Mouse (Mus musculus): Measurements from ENCODE around the gene B230118H07Rik. TPM values are rescaled to one million over a fixed set of nuclear protein-coding genes. Genes with fewer than 3 reads are reported as not detected.

B230118H07Rik gene
- 95.0 and 135 TPM in 2 replicates for total RNA-seq (2017)

DNA sequence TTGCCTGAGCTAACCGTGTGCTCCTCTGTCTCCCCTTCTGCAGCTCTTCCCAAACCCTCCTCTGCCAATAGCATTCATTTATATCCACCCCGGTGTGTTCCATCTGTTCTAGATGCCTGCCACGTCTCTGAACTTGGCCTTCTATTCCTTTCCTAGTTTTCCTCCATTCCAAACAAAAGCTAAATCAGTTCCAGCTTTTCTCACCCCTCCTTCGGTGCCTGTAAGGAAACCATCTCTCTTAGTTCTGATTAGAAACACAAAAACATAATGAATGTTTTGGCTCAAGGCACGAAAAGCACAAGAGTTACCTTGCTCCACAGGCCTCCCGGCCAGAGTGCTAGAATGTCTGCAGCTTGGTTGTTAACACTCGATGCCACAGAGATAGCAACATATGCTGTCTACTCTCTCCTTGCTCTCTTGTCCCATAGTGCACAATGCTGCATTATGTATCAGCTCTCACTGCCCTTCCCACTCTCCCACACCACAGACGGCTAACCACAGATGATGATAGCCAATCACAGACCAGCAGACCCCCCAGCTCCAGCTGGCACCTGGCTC, at the start of gene B230118H07Rik, which contains the start of gene Rag1:
TSS of gene B230118H07Rik (minus strand) at position 419 of the 558 bp plus-strand sequence.
TSS of gene Rag1 (minus strand) at position 388 of the 558 bp plus-strand sequence.
- ATAC-seq (replicated peaks in 1 of 2; ENCODE audit: insufficient read depth in 1 of 2, low FRiP score in 2 of 2, low TSS enrichment in 1 of 2, low read depth in 1 of 2, poor library complexity in 2 of 2, severe bottlenecking in 2 of 2): peak; percentile 61 to 70

DNA sequence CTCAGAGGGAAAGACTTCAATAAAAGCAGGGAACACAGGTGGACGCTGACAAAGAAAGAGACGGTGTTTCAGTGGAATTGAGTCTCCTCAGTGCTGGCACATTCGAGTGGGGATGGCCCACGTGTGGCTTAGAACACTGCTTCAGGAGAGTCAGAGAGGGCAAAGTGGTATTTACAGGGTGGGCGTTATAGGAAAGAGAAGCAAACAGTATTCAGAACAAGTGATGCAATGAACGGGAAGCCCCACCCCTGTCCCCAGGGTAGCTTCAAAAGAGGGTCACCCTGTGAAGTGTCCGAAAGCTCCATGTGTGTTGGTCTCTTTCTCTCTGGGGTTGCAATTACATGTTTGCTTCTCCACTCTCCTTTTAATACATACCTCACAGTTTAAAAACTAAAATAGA, 46.3 kb upstream of the B230118H07Rik start:
- ATAC-seq (replicated peaks in 1 of 2; ENCODE audit: insufficient read depth in 1 of 2, low FRiP score in 2 of 2, low TSS enrichment in 1 of 2, low read depth in 1 of 2, poor library complexity in 2 of 2, severe bottlenecking in 2 of 2): no peak

DNA sequence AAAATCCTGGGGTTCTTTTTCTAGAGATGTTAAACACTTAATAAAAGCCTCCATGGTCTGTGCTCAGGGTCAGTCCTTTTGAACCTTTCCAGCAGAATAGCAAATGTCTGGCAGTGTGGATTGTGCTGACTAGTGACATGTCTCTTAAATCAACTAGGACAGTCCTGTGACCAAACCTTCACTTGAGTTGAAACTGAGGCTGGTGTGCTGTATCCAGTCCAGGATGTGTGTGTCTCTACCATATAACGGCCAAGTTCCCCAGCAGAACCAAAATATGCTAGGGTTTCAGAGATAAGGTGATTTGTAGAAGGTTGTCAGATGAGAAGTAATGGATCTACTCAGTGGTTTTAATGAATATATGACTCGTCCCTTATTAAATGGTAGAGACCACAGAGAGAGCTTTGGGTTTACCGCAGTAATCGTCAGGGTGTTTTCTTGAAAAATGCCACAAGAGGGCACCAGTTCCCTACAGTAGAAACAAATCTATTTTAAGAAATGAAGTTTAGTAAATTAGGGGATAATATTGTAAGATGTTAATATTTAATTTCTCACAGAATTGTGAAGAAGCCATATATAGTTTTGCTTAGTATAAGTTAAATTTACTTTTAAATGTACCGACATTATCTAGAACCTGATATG, 44.4 kb upstream of the B230118H07Rik start:
- ATAC-seq (replicated peaks in 1 of 2; ENCODE audit: insufficient read depth in 1 of 2, low FRiP score in 2 of 2, low TSS enrichment in 1 of 2, low read depth in 1 of 2, poor library complexity in 2 of 2, severe bottlenecking in 2 of 2): no peak

DNA sequence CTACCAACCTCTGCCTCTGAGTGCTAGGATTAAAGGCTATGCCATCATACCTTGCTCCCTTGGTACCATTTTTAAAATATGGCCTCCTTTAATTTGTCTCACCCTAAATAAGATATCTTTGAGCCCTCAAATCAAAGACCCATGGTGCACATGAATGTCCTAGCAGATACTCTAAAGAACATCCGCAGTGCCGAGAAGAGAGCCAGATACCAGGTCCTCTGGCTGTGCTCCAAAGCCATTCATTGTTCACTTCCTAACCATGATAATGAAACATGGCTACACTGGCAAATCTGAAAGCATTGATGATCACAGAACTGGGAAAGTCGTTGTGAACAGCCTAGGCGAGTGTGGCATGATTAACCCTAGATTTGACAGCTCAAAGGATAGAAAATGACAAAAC, 43.7 kb upstream of the B230118H07Rik start:
- ATAC-seq (replicated peaks in 1 of 2; ENCODE audit: insufficient read depth in 1 of 2, low FRiP score in 2 of 2, low TSS enrichment in 1 of 2, low read depth in 1 of 2, poor library complexity in 2 of 2, severe bottlenecking in 2 of 2): no peak

DNA sequence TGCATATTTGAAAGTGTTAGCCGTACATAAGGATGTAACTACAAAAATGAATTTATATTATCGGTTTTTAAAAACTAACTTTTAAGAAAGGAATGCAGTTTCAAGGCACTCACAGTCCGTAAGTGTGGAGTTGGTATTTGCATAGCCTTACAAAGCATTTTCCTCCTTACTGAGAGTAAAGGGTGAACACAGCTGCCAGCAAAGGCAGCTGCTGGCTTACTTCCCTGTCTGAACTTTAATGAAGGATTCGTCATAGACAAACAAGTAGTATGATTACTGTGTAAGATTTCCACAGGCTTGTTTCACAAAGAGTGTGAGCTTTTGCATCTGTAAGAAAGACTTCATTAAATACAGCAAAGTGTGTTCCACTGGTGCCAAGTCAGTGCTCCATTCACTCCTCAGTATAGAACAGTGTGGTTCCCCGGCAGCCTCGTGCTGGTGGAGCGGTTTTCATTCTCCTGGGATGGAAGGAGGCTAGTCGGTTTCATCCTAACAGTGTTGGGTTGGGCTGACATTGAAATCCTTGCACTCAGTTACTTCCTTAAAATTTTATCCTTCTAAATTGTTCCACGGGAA, 41.0 kb upstream of the B230118H07Rik start:
- ATAC-seq (replicated peaks in 1 of 2; ENCODE audit: insufficient read depth in 1 of 2, low FRiP score in 2 of 2, low TSS enrichment in 1 of 2, low read depth in 1 of 2, poor library complexity in 2 of 2, severe bottlenecking in 2 of 2): no peak

DNA sequence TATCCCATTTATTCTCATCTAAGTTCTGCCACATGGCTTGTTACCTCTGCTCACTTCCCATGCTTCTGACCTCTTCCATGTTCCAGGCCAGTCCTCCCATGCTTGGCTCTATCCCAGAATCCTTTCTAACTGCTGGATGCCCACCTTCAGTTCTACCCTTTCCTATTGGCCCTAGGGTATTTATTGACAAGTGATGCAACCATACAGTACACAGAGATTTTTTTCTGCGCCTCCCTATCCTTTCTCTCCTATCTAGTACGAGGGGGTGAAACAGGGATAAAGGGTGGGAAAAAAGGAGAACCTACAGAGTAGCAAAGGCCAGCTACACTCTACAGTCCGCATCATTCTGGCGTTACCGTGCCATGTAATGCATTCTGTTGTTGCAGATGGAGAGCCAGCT, 38.7 kb upstream of the B230118H07Rik start:
- no peak for ATAC-seq (replicated peaks in 1 of 2; ENCODE audit: insufficient read depth in 1 of 2, low FRiP score in 2 of 2, low TSS enrichment in 1 of 2, low read depth in 1 of 2, poor library complexity in 2 of 2, severe bottlenecking in 2 of 2)

DNA sequence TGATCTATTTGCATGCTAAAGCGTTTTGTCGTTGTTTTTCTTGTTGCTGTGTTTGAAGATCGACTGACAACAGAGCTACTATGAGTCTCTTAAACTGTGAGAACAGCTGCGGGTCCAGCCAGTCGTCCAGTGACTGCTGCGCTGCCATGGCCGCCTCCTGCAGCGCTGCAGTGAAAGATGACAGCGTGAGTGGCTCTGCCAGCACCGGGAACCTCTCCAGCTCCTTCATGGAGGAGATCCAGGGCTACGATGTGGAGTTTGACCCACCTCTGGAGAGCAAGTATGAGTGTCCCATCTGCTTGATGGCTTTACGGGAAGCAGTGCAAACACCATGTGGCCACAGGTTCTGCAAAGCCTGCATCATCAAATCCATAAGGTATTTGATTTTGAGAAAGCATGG, 35.1 kb upstream of the B230118H07Rik start:
- ATAC-seq (replicated peaks in 1 of 2; ENCODE audit: insufficient read depth in 1 of 2, low FRiP score in 2 of 2, low TSS enrichment in 1 of 2, low read depth in 1 of 2, poor library complexity in 2 of 2, severe bottlenecking in 2 of 2): no peak

DNA sequence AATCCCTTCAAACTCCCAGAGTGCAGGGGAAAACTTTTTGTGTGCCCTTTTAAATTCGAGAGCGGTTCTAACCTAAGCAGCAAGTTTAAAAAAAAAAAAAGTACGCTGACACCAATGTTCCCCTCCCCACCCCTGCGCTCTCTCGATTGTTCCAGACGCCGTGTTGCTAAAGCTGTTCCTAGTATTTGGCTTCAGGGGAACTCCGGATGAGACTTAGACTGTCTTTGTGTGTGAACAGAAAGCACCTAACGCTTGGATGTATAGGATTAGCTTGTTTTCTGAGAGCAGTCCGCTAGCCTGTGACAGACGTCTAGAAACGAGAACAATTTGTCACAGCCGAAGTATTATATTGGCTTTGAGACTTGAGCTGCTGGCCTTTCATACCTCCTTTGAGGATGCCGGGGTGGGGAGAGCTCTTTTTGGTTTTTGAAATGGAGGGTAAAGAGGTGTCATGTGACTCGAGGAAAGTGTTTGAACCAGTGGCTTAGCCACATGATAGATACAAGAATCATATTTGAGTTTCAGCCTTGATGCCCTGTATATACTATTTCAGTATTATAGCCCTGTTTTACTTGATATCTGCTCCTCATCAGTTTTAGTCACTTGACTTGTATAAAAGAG, 29.9 kb upstream of the B230118H07Rik start:
- ATAC-seq (replicated peaks in 1 of 2; ENCODE audit: insufficient read depth in 1 of 2, low FRiP score in 2 of 2, low TSS enrichment in 1 of 2, low read depth in 1 of 2, poor library complexity in 2 of 2, severe bottlenecking in 2 of 2): no peak

DNA sequence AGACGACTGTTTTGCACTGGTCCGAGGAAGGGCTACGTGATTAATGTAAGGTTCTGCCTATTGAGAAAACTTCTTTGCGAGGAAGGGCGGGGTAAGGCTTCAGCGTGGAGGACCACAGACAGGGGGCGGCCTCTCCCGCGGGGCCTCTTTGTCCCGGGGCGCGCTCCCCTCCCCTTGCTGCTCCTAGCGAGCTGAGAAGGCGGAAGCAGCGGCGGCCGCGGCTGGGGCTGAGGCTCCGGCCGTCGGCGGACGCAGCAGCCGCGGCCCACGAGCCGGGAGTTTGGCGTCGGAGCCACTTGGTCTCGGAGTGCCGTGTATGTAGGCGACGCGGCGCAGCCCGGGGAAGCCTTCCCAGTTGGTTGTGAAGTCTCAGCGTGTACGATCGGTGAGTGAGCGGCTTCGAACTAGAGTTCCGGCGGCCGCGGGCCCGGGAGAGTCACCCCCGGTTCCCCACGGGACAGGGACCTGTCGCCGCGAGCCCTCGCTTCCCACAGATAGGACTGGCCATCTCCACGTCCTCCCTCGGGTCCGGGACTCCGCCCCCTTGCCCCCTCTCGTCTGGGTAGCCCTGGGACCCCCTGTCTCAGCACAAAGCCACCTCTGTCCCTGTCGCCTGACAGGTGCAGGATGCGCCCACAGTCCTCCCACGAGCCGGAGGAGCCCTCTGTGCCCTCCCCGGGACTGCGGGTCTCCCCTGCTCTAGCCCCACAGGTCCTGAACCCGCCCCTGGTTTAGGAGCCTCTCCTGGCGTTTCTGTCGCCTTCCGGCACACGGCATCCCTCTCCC, 29.1 kb upstream of the B230118H07Rik start, which contains the start of gene Traf6:
TSS of gene Traf6 (plus strand) at position 194 of the 786 bp plus-strand sequence.
- peak; percentile 96 to 99 for ATAC-seq (replicated peaks in 1 of 2; ENCODE audit: insufficient read depth in 1 of 2, low FRiP score in 2 of 2, low TSS enrichment in 1 of 2, low read depth in 1 of 2, poor library complexity in 2 of 2, severe bottlenecking in 2 of 2)

DNA sequence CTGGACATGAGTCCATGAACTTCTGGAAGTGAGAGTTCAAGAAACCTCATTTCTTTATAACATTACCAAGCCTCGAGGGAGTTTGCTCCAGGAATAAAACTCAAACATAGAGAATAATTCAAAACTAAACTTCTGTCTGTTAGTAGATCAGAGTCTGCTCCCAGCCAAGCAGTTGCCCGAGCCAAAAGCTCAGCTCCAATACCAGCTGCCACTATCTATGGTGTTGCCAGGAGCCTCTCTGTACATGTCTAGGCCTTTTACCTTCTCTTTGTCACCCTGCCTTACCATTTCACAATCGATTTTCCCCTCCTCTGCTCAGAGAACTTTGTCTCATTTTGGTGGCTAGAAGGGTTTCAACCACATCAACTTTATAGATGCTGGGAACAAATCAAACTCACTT, 24.2 kb upstream of the B230118H07Rik start:
- no peak for ATAC-seq (replicated peaks in 1 of 2; ENCODE audit: insufficient read depth in 1 of 2, low FRiP score in 2 of 2, low TSS enrichment in 1 of 2, low read depth in 1 of 2, poor library complexity in 2 of 2, severe bottlenecking in 2 of 2)

DNA sequence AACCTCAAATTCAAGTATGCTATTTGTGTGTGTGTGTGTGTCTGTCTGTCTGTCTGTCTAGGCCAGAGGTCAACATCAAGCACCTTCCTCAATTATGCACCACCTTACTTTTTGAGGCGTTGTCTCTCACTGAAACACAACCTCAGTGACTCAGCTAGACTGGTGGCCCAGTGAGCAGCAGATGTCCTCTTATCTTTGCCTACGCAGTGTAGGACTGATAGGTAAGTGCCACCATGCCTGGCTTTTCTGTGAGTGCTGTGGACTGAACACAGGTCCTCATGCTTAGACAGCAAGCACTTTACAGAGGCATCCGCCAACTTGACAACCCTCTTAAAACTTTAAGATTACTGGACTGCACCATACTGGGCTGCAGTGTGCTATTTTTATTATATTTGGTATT, 19.4 kb upstream of the B230118H07Rik start:
- no peak for ATAC-seq (replicated peaks in 1 of 2; ENCODE audit: insufficient read depth in 1 of 2, low FRiP score in 2 of 2, low TSS enrichment in 1 of 2, low read depth in 1 of 2, poor library complexity in 2 of 2, severe bottlenecking in 2 of 2)

DNA sequence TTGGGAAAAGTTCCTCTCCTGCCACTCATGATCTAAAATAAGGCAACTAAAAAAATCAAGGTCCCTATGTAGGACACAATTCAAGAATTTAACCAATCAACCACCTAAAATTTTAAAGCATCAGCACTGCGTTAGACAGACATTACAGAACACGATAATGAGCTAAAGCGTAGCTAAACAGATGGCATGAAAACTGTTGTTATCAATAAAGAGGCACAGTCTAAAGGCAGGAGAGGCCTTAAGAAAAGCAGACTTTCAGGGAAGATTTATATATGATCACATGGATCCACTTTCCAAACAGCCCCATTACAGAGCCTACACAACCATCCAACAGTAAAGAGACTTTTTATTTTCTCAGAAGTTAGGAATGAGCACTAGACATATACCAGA, 16.4 kb upstream of the B230118H07Rik start:
- ATAC-seq (replicated peaks in 1 of 2; ENCODE audit: insufficient read depth in 1 of 2, low FRiP score in 2 of 2, low TSS enrichment in 1 of 2, low read depth in 1 of 2, poor library complexity in 2 of 2, severe bottlenecking in 2 of 2): no peak

DNA sequence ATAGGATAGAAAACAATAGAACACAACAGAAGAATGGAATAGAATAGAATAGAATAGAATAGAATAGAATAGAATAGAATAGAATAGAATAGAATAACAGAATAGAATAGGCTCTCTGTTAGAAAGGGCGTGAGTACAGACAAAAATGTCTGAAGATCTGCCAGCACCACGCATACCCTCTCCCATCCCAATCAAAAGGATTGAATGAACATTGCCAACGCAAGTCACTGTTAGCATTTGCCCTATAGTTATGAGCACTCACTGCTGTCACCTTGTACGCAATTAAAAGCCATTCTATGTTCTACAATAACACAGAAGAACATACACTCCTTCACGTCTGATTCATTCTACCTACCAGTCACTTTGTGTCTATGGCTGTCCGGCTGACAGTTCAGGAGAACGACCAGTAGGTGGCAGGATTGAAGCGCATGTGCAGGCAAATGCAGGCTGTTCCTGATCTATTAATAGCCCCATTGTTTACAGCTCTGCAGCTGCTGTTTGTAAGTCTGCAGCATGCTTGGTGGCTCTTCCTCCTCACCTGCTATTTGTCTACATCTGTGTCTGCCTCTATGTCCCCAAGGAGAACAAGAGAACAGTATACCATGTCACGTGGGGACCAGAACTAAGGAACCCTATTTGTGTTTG, 15.8 kb upstream of the B230118H07Rik start:
- peak; percentile 91 to 95 for ATAC-seq (replicated peaks in 1 of 2; ENCODE audit: insufficient read depth in 1 of 2, low FRiP score in 2 of 2, low TSS enrichment in 1 of 2, low read depth in 1 of 2, poor library complexity in 2 of 2, severe bottlenecking in 2 of 2)

DNA sequence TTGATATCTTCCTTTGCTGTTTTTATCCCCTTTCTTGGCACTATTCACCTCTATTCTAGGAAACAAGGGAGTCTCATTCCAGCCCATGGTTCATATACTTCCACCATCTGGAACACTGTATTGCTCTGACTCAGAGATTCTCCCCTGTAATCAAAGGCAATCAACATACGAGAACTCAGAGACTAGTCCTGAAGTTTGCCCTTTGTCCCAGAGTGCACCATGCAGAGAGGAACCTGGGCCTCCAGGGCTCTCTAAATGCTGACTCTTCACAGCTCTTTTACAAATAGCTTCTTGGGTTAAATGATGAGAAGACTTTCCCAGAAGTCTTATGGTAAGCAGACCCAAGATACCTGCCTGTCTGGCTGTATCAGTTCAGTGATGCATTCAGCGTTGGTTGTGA, 11.2 kb upstream of the B230118H07Rik start:
- ATAC-seq (replicated peaks in 1 of 2; ENCODE audit: insufficient read depth in 1 of 2, low FRiP score in 2 of 2, low TSS enrichment in 1 of 2, low read depth in 1 of 2, poor library complexity in 2 of 2, severe bottlenecking in 2 of 2): no peak

DNA sequence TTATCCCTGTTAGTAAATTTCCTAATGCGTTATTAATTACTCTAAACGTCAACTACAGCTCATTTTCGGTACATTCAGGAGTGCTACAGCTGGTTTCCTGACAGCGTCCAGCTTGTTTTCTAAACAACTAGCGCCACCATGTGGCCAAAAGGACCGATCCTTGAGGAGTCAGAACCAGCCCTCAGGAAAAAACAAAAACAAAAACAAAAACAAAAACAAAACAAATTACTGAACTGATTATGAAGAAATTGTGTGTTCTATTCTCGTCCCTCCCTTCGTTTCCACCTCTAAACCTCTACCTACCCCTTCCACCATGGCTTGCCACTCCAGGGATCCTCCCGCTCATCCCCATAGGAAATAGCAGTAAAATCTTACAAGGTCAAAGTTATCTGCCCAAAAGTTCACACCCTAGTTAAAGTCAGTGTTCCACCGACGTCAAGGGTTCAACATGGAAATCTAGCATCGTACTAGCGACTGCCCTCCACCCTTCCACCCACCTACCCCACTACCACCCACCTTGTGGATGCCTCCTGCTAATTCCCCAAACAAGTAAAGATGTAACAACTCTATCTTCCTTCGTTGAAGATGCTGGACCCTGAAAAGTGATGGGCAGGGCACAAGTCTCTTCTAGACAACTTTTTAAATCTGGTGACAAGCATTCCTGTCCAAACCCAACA, 3.7 kb upstream of the B230118H07Rik start:
- peak; percentile 68 to 73; a peak in 3 of 4 replicates for ATAC-seq (replicated peaks in 1 of 2; ENCODE audit: insufficient read depth in 1 of 2, low FRiP score in 2 of 2, low TSS enrichment in 1 of 2, low read depth in 1 of 2, poor library complexity in 2 of 2, severe bottlenecking in 2 of 2)

DNA sequence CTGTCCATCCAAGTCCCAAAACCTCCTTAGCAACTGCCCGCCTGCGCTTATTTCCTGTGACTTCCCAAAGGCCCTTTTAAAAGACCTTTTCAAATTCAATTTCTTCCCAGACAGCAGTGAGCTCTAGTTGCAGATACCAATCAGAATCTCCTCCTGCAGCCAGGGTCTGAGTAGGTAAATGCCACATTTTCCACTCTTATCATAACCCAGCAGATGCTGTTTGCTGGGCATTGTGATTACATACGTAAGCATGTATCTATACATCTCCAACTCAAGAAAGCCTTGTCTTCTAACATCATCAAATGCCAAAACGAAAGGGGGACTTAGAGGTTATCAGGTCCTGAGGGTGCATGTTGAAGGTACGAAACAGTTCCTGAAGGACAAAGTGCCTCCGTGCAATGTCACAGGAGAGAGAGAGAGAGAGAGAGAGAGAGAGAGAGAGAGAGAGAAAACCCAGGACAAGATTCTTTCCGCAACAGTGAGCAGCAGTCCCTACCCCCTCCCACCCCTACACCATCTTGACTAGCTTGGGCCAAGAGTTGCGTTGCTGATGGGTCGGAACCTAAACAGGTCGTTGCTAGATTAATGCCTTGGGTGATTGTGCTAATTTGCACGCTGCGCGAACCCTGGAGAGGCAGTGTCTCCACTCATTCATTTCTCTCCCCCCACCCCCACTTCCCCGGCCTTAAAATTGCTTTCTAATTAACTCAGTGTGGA, 3.0 kb upstream of the B230118H07Rik start:
- 0 out of 4 replicates have a peak, but pooled peaks of 1 of the 2 experiments have one; percentile 16 for ATAC-seq (replicated peaks in 1 of 2; ENCODE audit: insufficient read depth in 1 of 2, low FRiP score in 2 of 2, low TSS enrichment in 1 of 2, low read depth in 1 of 2, poor library complexity in 2 of 2, severe bottlenecking in 2 of 2)
